Mouse (Mus musculus): ENCODE results near the gene Hoxb6. TPM values are rescaled to one million over a fixed set of nuclear protein-coding genes. Genes with fewer than 3 reads are reported as not detected.

Gene Hoxb6
- total RNA-seq, 1 experiment from 2014 or later = 39.8 TPM

GRCm38 (mm10) chr11:96314671-96315343 is 22.5 kb downstream of the Hoxb6 start:
- peak; percentile 78 for DNase-seq

GRCm38 (mm10) chr11:96315344-96315681 is 23.0 kb downstream of the Hoxb6 start:
- peak; percentile 46 for DNase-seq

- DNase-seq = no peak
Measured at GRCm38 (mm10) chr11:96316696-96317607, 24.7 kb downstream of the Hoxb6 start.

- peak; percentile 51 for DNase-seq
Measured at GRCm38 (mm10) chr11:96317608-96318367, 25.5 kb downstream of the Hoxb6 start, which contains the start of gene Hoxb4. TSS of gene Hoxb4 (plus strand) at chr11:96318267.

- peak; percentile 91 for DNase-seq
Measured at GRCm38 (mm10) chr11:96318368-96319070, 26.2 kb downstream of the Hoxb6 start.

GRCm38 (mm10) chr11:96319071-96319902 is 27.0 kb downstream of the Hoxb6 start:
- no peak for DNase-seq

- DNase-seq = peak; percentile 78
Measured at GRCm38 (mm10) chr11:96319910-96320309, 27.6 kb downstream of the Hoxb6 start.

- no peak for DNase-seq
Measured at GRCm38 (mm10) chr11:96320688-96321087, 28.4 kb downstream of the Hoxb6 start.

GRCm38 (mm10) chr11:96321846-96322245 is 29.6 kb downstream of the Hoxb6 start:
- peak; percentile 60 for DNase-seq

- no peak for DNase-seq
Measured at GRCm38 (mm10) chr11:96322738-96323137, 30.5 kb downstream of the Hoxb6 start.

- no peak for DNase-seq
Measured at GRCm38 (mm10) chr11:96323154-96323553, 30.9 kb downstream of the Hoxb6 start, which contains the start of gene Hoxb3. TSS of gene Hoxb3 (plus strand) at chr11:96323326.

GRCm38 (mm10) chr11:96324125-96324524 is 31.8 kb downstream of the Hoxb6 start:
- peak; percentile 60 for DNase-seq

GRCm38 (mm10) chr11:96324965-96325364 is 32.7 kb downstream of the Hoxb6 start:
- DNase-seq = no peak

- no peak for DNase-seq
Measured at GRCm38 (mm10) chr11:96325747-96326212, 33.5 kb downstream of the Hoxb6 start.

- no peak for DNase-seq
Measured at GRCm38 (mm10) chr11:96326705-96327104, 34.4 kb downstream of the Hoxb6 start.

- DNase-seq = no peak
Measured at GRCm38 (mm10) chr11:96327122-96327521, 34.8 kb downstream of the Hoxb6 start.

- DNase-seq = no peak
Measured at GRCm38 (mm10) chr11:96327750-96328149, 35.5 kb downstream of the Hoxb6 start.

- no peak for DNase-seq
Measured at GRCm38 (mm10) chr11:96328605-96329004, 36.3 kb downstream of the Hoxb6 start.

GRCm38 (mm10) chr11:96332105-96332504 is 39.8 kb downstream of the Hoxb6 start:
- DNase-seq = no peak

- no peak for DNase-seq
Measured at GRCm38 (mm10) chr11:96332618-96333032, 40.3 kb downstream of the Hoxb6 start.

Measured in adrenal gland, postnatal 14 days (tissue).